Comparison of ENCODE assay signal across 8 mouse cellular contexts in genomic region chr13:53309661-53310160, GRCm38 (mm10). TPM values are rescaled to one million over a fixed set of nuclear protein-coding genes. Genes with fewer than 3 reads are reported as not detected.
A peak's percentile ranks its signal among the peaks of the same experiment; 100 is the strongest.
DNase-seq lines count a peak whose midpoint lies in the region; ATAC-seq lines count a peak whose summit lies in the region.

No protein-coding gene starts in this region.

- H3K27me3 ChIP-seq in heart, embryonic 10.5 days (ENCODE audit: insufficient read depth, poor library complexity, severe bottlenecking), result peaks cover 5% of the 10 kb centered on the region; the same call in 1 of the 2 replicates
- peaks cover 24% of the 10 kb centered on the region for H3K27me3 ChIP-seq in kidney, embryonic 15.5 days
- H3K27me3 ChIP-seq in limb, embryonic 13.5 days, result no peaks in the 10 kb centered on the region
- no peaks in the 10 kb centered on the region for H3K27me3 ChIP-seq in neural tube, embryonic 12.5 days (replicated peaks)

- H3K9ac ChIP-seq in kidney, embryonic 15.5 days, result peak overlapping the region; percentile 23; the same call in 1 of the 2 replicates
- peak overlapping the region; percentile 63 for H3K9ac ChIP-seq in limb, embryonic 13.5 days
- H3K9ac ChIP-seq in neural tube, embryonic 12.5 days, result no peak overlapping the region; the same call in 1 of the 2 replicates

- peaks cover 12% of the 10 kb centered on the region; the same call in 1 of the 2 replicates for H3K4me1 ChIP-seq in heart, embryonic 10.5 days
- peaks cover 23% of the 10 kb centered on the region for H3K4me1 ChIP-seq in kidney, embryonic 15.5 days
- H3K4me1 ChIP-seq in limb, embryonic 13.5 days, result peaks cover 36% of the 10 kb centered on the region
- peaks cover 17% of the 10 kb centered on the region; the same call in 1 of the 2 replicates for H3K4me1 ChIP-seq in neural tube, embryonic 12.5 days

- no peaks in the 10 kb centered on the region for H3K9me3 ChIP-seq in heart, embryonic 10.5 days
- H3K9me3 ChIP-seq in kidney, embryonic 15.5 days (replicated peaks), result no peaks in the 10 kb centered on the region
- no peaks in the 10 kb centered on the region for H3K9me3 ChIP-seq in limb, embryonic 13.5 days
- H3K9me3 ChIP-seq in neural tube, embryonic 12.5 days, result no peaks in the 10 kb centered on the region

- 5% methylated on average over 15 of the region's 15 CpGs for WGBS in heart, embryonic 10.5 days
- WGBS in kidney, embryonic 15.5 days, result under 1% methylated on average over 15 of the region's 15 CpGs
- WGBS in limb, embryonic 13.5 days, result 0% methylated on average over 15 of the region's 15 CpGs
- 2% methylated on average over 15 of the region's 15 CpGs for WGBS in neural tube, embryonic 12.5 days

- no peaks in the 10 kb centered on the region for H3K36me3 ChIP-seq in heart, embryonic 10.5 days
- H3K36me3 ChIP-seq in kidney, embryonic 15.5 days, result no peaks in the 10 kb centered on the region
- no peaks in the 10 kb centered on the region for H3K36me3 ChIP-seq in limb, embryonic 13.5 days
- H3K36me3 ChIP-seq in neural tube, embryonic 12.5 days, result no peaks in the 10 kb centered on the region

- peak overlapping the region; percentile 84 for H3K27ac ChIP-seq in heart, embryonic 10.5 days
- H3K27ac ChIP-seq in kidney, embryonic 15.5 days, result peak overlapping the region; percentile 75
- peak overlapping the region; percentile 96 for H3K27ac ChIP-seq in limb, embryonic 13.5 days
- peak overlapping the region; percentile 2; the same call in 1 of the 2 replicates for H3K27ac ChIP-seq in neural tube, embryonic 12.5 days

- peak; percentile 62 for DNase-seq in Muller cell, postnatal 12 days (ENCODE audit: inconsistent ontology term)
- DNase-seq in embryo, embryonic 11.5 days (ENCODE audit: low read depth, low spot score), result peak; percentile 79
- peak; percentile 80 for DNase-seq in heart, embryonic 10.5 days (ENCODE audit: low spot score)
- DNase-seq in thymus, postnatal 14 days, result peak; percentile 66
- DNase-seq in cerebellum, adult 18-20 months, result no peak

- peak overlapping the region; percentile 51 for H3K4me3 ChIP-seq in heart, embryonic 10.5 days
- H3K4me3 ChIP-seq in kidney, embryonic 15.5 days (replicated peaks), result peak overlapping the region; percentile 36
- H3K4me3 ChIP-seq in limb, embryonic 13.5 days, result peak overlapping the region; percentile 30
- H3K4me3 ChIP-seq in neural tube, embryonic 12.5 days, result 0 out of 2 replicates have a peak overlapping the region, but pooled peaks have one; percentile 9

- H3K4me2 ChIP-seq in kidney, embryonic 15.5 days, result peak overlapping the region; percentile 63
- peak overlapping the region; percentile 60 for H3K4me2 ChIP-seq in limb, embryonic 13.5 days (replicated peaks)
- H3K4me2 ChIP-seq in neural tube, embryonic 12.5 days (replicated peaks), result peak overlapping the region; percentile 50

- peak; percentile 78 for ATAC-seq in kidney, embryonic 15.5 days (replicated peaks; ENCODE audit: low FRiP score)
- peak; percentile 89 for ATAC-seq in limb, embryonic 13.5 days (ENCODE audit: low FRiP score, low read depth)
- peak; percentile 86 for ATAC-seq in neural tube, embryonic 12.5 days (ENCODE audit: low FRiP score, low read depth)

RNA-seq across cellular contexts. Expression of gene Ror2, which starts 23.8 kb away (rescaled TPM):
- polyA plus RNA-seq in heart, embryonic 10.5 days (2016; fragmentation: Nextera tagmentation; extraction: Ambion mirVana), result 25.8 and 27.8 TPM in 2 replicates
- 9.6 and 11.2 TPM in 2 replicates for polyA plus RNA-seq in kidney, embryonic 15.5 days (2015; fragmentation: Nextera tagmentation; extraction: Ambion mirVana)
- polyA plus RNA-seq in limb, embryonic 13.5 days (2015; fragmentation: Nextera tagmentation; extraction: Ambion mirVana), result 25.7 and 25.8 TPM in 2 replicates
- 10.7 and 11.2 TPM in 2 replicates for polyA plus RNA-seq in neural tube, embryonic 12.5 days (2016; fragmentation: Nextera tagmentation; extraction: Ambion mirVana)

Comparison
In these comparisons a context has a peak if more than half of its experiments do, and no peak if none do; other contexts are left out.
1. DNase-seq: peak in Muller cell, postnatal 12 days (single experiment), embryo, embryonic 11.5 days (single experiment), heart, embryonic 10.5 days (single experiment) and thymus, postnatal 14 days (single experiment); none in cerebellum, adult 18-20 months (0 of 2).
2. H3K27ac ChIP-seq: peak in every context shown above with its lines; median percentile 96 in limb, embryonic 13.5 days; 84 in heart, embryonic 10.5 days; 75 in kidney, embryonic 15.5 days; 2 in neural tube, embryonic 12.5 days.
3. Peak in every context shown above with its lines, with median percentiles within 50 percentile points of each other: H3K4me3 ChIP-seq, ATAC-seq and H3K4me2 ChIP-seq.